Mouse (Mus musculus): ENCODE measurements around the gene Mmp24. TPM values are rescaled to one million over a fixed set of nuclear protein-coding genes. Genes with fewer than 3 reads are reported as not detected.
A peak's percentile ranks its signal among the peaks of the same experiment; 100 is the strongest.

Mmp24 gene
- polyA plus RNA-seq, 1 experiment = 0.18 TPM

- no peaks in the 10 kb centered on the region for H3K36me3 ChIP-seq (ENCODE audit: control insufficient read depth, insufficient read depth, low read length, poor library complexity, severe bottlenecking)
- H3K9ac ChIP-seq (ENCODE audit: low read depth, poor library complexity, severe bottlenecking) = no peak overlapping the region
- no peak overlapping the region for H3K27ac ChIP-seq (ENCODE audit: insufficient read depth, low read length)
- H3K27me3 ChIP-seq (ENCODE audit: control insufficient read depth, insufficient read depth, low read length, poor library complexity, severe bottlenecking) = no peaks in the 10 kb centered on the region
- no peaks in the 10 kb centered on the region for H3K4me1 ChIP-seq (ENCODE audit: control insufficient read depth, insufficient read depth, low read length)
- H3K9me3 ChIP-seq (replicated peaks; ENCODE audit: control insufficient read depth, insufficient read depth, low read length, poor library complexity, severe bottlenecking) = no peaks in the 10 kb centered on the region
- no peak overlapping the region for H3K4me3 ChIP-seq (ENCODE audit: low read depth, low read length)
- no peak for TF ChIP-seq EP300 (IDR thresholded peaks at IDR 0.05; ENCODE audit: insufficient read depth, low read depth, low read length)
- TF ChIP-seq CTCF (IDR thresholded peaks at IDR 0.05; ENCODE audit: low read depth, low read length) = no peak
- TF ChIP-seq POLR2A (IDR thresholded peaks at IDR 0.05; ENCODE audit: insufficient read depth, low read length) = no peak
Measured at GRCm38 (mm10) chr2:155806548-155806947, 31.4 kb downstream of the Mmp24 start.

- TF ChIP-seq EP300 (IDR thresholded peaks at IDR 0.05; ENCODE audit: insufficient read depth, low read depth, low read length) (no peak), POLR2A (IDR thresholded peaks at IDR 0.05; ENCODE audit: insufficient read depth, low read length) (no peak), CTCF (IDR thresholded peaks at IDR 0.05; ENCODE audit: low read depth, low read length) (no peak)
- no peaks in the 10 kb centered on the region for H3K36me3 ChIP-seq (ENCODE audit: control insufficient read depth, insufficient read depth, low read length, poor library complexity, severe bottlenecking)
- no peaks in the 10 kb centered on the region for H3K9me3 ChIP-seq (replicated peaks; ENCODE audit: control insufficient read depth, insufficient read depth, low read length, poor library complexity, severe bottlenecking)
- no peak overlapping the region for H3K4me3 ChIP-seq (ENCODE audit: low read depth, low read length)
- no peak overlapping the region for H3K9ac ChIP-seq (ENCODE audit: low read depth, poor library complexity, severe bottlenecking)
- no peaks in the 10 kb centered on the region for H3K4me1 ChIP-seq (ENCODE audit: control insufficient read depth, insufficient read depth, low read length)
- no peaks in the 10 kb centered on the region for H3K27me3 ChIP-seq (ENCODE audit: control insufficient read depth, insufficient read depth, low read length, poor library complexity, severe bottlenecking)
- H3K27ac ChIP-seq (ENCODE audit: insufficient read depth, low read length) = no peak overlapping the region
Measured at GRCm38 (mm10) chr2:155807408-155807807, 32.3 kb downstream of the Mmp24 start.

GRCm38 (mm10) chr2:155809620-155810019 is 34.5 kb downstream of the Mmp24 start:
- H3K4me1 ChIP-seq (ENCODE audit: control insufficient read depth, insufficient read depth, low read length) = no peaks in the 10 kb centered on the region
- H3K27ac ChIP-seq (ENCODE audit: insufficient read depth, low read length) = no peak overlapping the region
- TF ChIP-seq EP300 (IDR thresholded peaks at IDR 0.05; ENCODE audit: insufficient read depth, low read depth, low read length) = no peak
- TF ChIP-seq CTCF (IDR thresholded peaks at IDR 0.05; ENCODE audit: low read depth, low read length) = no peak
- no peak for TF ChIP-seq POLR2A (IDR thresholded peaks at IDR 0.05; ENCODE audit: insufficient read depth, low read length)
- H3K27me3 ChIP-seq (ENCODE audit: control insufficient read depth, insufficient read depth, low read length, poor library complexity, severe bottlenecking) = no peaks in the 10 kb centered on the region
- no peak overlapping the region for H3K4me3 ChIP-seq (ENCODE audit: low read depth, low read length)
- H3K9me3 ChIP-seq (replicated peaks; ENCODE audit: control insufficient read depth, insufficient read depth, low read length, poor library complexity, severe bottlenecking) = no peaks in the 10 kb centered on the region
- no peak overlapping the region for H3K9ac ChIP-seq (ENCODE audit: low read depth, poor library complexity, severe bottlenecking)
- no peaks in the 10 kb centered on the region for H3K36me3 ChIP-seq (ENCODE audit: control insufficient read depth, insufficient read depth, low read length, poor library complexity, severe bottlenecking)

- Histone ChIP-seq H3K27ac (ENCODE audit: insufficient read depth, low read length) (0 out of 2 replicates have a peak overlapping the region, but pooled peaks have one; percentile 18), H3K27me3 (ENCODE audit: control insufficient read depth, insufficient read depth, low read length, poor library complexity, severe bottlenecking) (no peaks in the 10 kb centered on the region), H3K4me1 (ENCODE audit: control insufficient read depth, insufficient read depth, low read length) (no peaks in the 10 kb centered on the region), H3K9me3 (replicated peaks; ENCODE audit: control insufficient read depth, insufficient read depth, low read length, poor library complexity, severe bottlenecking) (no peaks in the 10 kb centered on the region), H3K36me3 (ENCODE audit: control insufficient read depth, insufficient read depth, low read length, poor library complexity, severe bottlenecking) (no peaks in the 10 kb centered on the region), H3K4me3 (ENCODE audit: low read depth, low read length) (peak overlapping the region; percentile 12; the same call in 1 of the 2 replicates), H3K9ac (ENCODE audit: low read depth, poor library complexity, severe bottlenecking) (peak overlapping the region; percentile 34; the same call in 1 of the 2 replicates)
- TF ChIP-seq EP300 (IDR thresholded peaks at IDR 0.05; ENCODE audit: insufficient read depth, low read depth, low read length) = 0 out of 2 replicates have a peak, but pooled peaks have one; percentile 19
- TF ChIP-seq POLR2A (IDR thresholded peaks at IDR 0.05; ENCODE audit: insufficient read depth, low read length) = no peak
- peak; percentile 97 for TF ChIP-seq CTCF (IDR thresholded peaks at IDR 0.05; ENCODE audit: low read depth, low read length)
Measured at GRCm38 (mm10) chr2:155811821-155812396, 36.8 kb downstream of the Mmp24 start.

- Histone ChIP-seq H3K9ac (ENCODE audit: low read depth, poor library complexity, severe bottlenecking) (peak overlapping the region; percentile 34; the same call in 1 of the 2 replicates), H3K9me3 (replicated peaks; ENCODE audit: control insufficient read depth, insufficient read depth, low read length, poor library complexity, severe bottlenecking) (no peaks in the 10 kb centered on the region), H3K4me3 (ENCODE audit: low read depth, low read length) (peak overlapping the region; percentile 12; the same call in 1 of the 2 replicates), H3K27me3 (ENCODE audit: control insufficient read depth, insufficient read depth, low read length, poor library complexity, severe bottlenecking) (no peaks in the 10 kb centered on the region), H3K4me1 (ENCODE audit: control insufficient read depth, insufficient read depth, low read length) (no peaks in the 10 kb centered on the region), H3K36me3 (ENCODE audit: control insufficient read depth, insufficient read depth, low read length, poor library complexity, severe bottlenecking) (no peaks in the 10 kb centered on the region), H3K27ac (ENCODE audit: insufficient read depth, low read length) (0 out of 2 replicates have a peak overlapping the region, but pooled peaks have one; percentile 18)
- TF ChIP-seq CTCF (IDR thresholded peaks at IDR 0.05; ENCODE audit: low read depth, low read length) = no peak
- no peak for TF ChIP-seq POLR2A (IDR thresholded peaks at IDR 0.05; ENCODE audit: insufficient read depth, low read length)
- TF ChIP-seq EP300 (IDR thresholded peaks at IDR 0.05; ENCODE audit: insufficient read depth, low read depth, low read length) = no peak
Measured at GRCm38 (mm10) chr2:155812637-155813036, 37.5 kb downstream of the Mmp24 start.

- no peaks in the 10 kb centered on the region for H3K27me3 ChIP-seq (ENCODE audit: control insufficient read depth, insufficient read depth, low read length, poor library complexity, severe bottlenecking)
- no peaks in the 10 kb centered on the region for H3K9me3 ChIP-seq (replicated peaks; ENCODE audit: control insufficient read depth, insufficient read depth, low read length, poor library complexity, severe bottlenecking)
- H3K27ac ChIP-seq (ENCODE audit: insufficient read depth, low read length) = no peak overlapping the region
- no peak overlapping the region for H3K4me3 ChIP-seq (ENCODE audit: low read depth, low read length)
- no peak for TF ChIP-seq POLR2A (IDR thresholded peaks at IDR 0.05; ENCODE audit: insufficient read depth, low read length)
- TF ChIP-seq CTCF (IDR thresholded peaks at IDR 0.05; ENCODE audit: low read depth, low read length) = no peak
- TF ChIP-seq EP300 (IDR thresholded peaks at IDR 0.05; ENCODE audit: insufficient read depth, low read depth, low read length) = no peak
- H3K9ac ChIP-seq (ENCODE audit: low read depth, poor library complexity, severe bottlenecking) = no peak overlapping the region
- no peaks in the 10 kb centered on the region for H3K36me3 ChIP-seq (ENCODE audit: control insufficient read depth, insufficient read depth, low read length, poor library complexity, severe bottlenecking)
- peaks cover 5% of the 10 kb centered on the region for H3K4me1 ChIP-seq (ENCODE audit: control insufficient read depth, insufficient read depth, low read length)
Measured at GRCm38 (mm10) chr2:155814829-155815228, 39.7 kb downstream of the Mmp24 start.
